Mouse (Mus musculus): ENCODE measurements around the gene Gm26920.

Gene Gm26920

DNA sequence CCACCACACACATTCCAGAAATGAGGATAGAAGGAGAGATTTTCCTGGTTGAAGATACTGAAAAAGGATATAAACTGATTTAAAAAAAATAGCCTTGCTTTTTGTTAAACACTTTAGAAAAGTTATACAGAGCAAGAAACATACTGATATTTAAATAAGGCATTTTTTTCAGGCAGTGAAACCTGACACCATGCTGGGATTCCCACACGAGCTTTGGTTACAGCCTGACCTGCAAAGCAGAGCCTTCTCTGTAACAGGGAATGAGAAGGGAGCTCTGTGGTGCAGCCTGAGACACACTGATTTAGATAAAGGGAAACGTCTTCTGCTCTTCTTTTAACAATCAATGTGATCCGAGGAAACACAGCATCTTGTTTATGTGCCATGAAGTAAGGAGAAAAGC is 36.6 kb downstream of the Gm26920 start:
- no peak for DNase-seq

DNA sequence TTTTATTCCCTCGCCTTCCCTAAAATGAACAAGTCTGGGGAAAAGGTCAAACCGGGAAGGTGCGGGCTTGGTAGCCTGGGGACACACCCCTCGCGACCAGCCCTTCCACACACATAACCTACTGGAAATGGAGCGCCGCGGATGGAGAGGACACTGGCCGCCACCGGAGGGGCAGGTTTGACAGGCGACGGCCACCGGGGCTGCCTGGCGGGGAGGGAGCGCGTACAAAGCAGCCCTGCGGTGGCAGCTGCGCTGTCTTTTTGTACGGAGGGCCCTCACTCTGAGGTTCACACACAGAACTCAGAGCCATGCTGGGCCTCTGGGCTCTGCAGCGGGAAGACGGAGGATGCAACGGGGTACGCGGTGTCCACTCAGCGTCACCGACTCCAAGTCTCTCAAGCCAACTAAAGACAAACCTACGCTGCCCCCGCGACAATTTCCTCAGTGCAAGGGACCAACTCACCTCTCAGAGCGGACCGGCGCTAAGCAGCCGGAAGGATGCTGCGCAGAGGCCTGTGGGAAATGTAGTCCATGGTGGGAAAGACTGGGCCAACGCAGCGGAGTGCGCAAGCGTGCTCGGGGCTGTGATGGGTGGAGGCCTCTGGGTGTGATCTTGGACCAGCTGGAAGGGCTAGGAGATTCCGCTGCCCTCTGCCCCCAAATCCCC is 39.2 kb downstream of the Gm26920 start, which contains the start of gene Zfp14:
Gene Zfp14, minus strand, starts transcription at position 499 of the 667 bp plus-strand sequence.
- DNase-seq = peak; percentile 93 to 97

DNA sequence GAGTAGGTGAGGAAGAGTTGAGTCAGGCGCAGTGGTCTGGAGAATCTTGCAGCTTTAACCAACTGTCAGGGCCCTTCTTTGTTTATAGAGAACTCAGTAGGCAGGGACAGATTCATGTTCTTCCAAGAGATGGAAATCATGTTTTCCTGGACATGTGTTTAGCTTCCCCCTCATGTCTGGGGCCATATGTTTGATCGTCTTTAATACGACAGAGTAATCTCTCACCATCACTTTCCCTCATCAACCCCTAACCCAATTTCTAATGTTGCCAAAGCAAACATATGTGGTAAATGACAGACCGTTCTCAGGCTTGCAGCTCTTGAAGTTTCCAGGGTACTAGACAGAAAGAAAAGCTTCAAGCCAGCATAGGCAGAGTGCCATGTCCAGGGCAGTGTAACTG is 42.1 kb downstream of the Gm26920 start:
- DNase-seq = peak; percentile 14 to 30

DNA sequence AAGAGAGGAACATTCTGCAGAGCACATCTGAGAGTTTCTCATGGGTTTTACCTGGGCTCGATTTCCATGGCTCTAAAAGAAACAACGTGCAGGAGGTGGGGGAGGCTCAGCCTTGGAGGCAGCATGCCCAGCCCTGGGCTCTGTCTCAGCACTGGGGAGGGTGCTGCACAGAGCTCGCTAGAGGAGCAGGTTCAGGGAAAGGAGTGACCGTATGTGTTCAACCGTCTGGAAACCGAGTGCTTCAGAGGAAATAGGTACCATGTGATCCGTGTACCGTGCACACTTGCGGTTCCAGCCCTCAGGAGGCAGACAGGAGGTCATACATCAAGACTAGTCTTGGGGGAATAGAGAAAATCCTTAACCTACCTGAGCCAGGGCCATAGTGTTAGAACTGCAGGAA is 45.9 kb downstream of the Gm26920 start:
- no peak for DNase-seq

DNA sequence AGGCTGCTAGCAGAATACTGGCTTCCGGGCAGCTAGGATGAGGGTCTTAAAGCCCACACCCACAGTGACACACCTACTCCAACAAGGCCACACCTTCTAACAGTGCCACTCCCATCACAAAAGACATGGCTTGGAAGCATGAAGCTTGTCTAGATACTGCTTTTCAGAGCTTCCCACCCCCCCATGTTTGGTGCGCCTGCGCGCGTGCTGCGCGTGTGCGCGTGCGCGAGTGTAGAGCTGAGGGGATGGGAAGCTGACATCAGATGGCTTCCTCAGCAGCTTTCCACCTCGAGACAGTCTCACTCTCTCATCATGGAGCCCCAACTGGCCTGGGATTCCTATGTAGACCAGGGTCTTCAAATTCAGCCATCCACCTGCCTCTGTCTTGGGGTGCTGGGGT is 55.9 kb downstream of the Gm26920 start:
- DNase-seq = no peak

DNA sequence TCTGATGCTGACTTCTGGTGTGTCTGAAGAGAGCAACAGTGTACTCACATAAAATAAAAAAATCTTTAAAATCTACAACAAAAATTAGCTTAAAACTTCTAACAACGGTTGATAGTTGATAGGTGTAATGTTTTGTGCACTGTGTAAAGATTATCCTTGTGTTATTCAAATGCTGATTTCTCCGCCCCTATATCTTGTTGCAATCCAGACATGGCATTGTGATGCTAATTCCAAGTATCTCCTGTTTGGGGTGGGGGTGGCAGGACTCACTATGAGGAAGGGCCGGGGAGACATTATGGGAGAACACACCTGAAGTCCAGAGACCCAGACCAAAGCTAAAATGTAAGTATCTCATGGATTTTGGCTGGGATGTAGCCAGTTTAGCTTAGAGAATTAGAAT is 58.8 kb downstream of the Gm26920 start:
- no peak for DNase-seq

DNA sequence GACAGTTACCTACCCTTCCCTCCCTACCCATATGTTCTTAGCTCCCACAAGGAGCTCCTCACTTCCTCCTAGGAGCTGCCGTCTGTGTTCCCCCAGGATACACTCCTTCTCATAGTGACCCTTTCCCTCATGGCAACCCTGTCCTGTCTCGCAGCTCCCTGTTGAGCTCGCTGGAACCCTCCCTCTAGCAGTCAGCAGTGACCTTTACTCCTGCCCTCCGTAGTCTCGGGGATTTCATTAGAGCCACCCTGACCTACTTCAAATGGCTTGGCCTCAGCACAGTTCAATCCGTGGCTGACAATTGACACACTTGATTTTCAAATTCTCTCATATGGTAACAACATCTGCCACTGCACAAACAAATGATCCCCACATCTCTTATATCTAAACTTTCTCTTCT is 59.5 kb downstream of the Gm26920 start:
- DNase-seq = no peak

DNA sequence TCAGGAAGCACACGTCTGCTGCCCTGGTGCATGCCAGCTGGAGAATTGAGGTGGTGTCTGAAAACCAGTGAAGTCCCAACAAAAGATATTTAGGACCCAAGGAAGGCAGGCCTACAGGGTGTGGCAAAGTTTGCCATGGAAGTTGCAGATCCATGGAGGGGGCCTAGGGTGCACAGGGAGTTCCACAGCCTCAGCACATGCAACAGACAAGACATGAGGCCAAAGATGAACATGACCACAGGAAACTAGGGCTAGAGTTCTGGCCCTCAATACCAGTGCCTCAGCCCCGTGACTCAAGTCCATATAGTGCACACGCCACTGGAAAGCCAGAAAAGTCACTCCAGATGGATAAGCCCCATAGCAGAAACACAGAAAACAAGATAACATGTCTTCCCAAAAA is 61.6 kb downstream of the Gm26920 start:
- no peak for DNase-seq

DNA sequence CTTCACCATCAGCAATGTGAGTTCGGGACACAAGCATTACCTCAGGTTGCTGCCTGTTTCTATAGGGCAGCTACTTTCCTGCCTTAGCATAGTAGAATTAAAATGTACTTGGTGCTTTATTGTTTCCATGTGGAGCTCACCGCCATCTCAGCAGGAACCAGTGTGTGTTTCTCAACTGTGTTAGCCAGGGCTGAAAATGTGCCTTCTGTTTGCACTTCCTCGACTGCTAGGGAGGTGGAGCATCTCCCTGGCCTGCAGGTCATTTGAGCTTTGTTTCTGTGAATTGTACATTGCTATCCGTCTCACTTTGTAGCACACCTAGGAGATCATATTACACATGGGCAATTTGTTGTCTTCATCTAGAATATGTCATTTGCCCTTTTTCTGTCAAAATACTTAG is 62.9 kb downstream of the Gm26920 start:
- no peak for DNase-seq

DNA sequence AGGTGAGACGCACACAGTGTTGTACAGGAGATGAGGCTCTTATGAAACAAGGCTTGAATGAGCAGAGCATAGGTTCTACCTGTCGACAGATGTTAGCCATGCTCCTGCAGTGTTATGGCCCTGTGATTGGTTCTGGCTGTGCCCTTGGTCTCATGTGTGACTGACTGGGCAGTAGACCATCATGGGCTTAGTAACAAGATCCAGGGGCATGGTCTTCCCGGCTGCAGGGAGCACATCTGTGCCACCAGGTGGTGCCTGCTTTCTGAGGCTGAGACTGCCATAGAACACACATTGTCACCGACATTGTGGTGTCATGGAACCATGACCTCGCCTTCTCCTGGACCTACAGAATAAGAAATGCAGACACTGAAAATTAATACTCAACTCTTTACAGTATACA is 64.9 kb downstream of the Gm26920 start:
- DNase-seq = no peak

DNA sequence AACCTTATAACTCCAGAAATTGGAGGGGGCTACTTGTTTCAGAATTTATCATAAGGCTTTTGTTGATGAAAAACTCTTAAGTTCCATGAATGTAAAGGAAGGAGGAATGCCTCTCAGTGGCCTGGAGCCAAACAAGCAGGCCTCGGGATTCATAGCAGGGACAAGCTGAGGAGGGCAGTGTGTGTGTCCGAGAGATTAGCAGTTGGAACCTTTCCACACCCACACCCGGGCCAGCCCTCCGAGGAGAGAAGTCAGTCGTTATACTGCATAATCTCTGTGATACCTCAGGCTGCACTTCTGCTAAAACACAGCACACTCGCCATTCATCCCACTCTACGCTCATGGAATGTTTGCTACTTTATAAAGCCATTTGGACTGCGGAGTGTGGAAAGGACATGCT is 66.4 kb downstream of the Gm26920 start:
- no peak for DNase-seq

DNA sequence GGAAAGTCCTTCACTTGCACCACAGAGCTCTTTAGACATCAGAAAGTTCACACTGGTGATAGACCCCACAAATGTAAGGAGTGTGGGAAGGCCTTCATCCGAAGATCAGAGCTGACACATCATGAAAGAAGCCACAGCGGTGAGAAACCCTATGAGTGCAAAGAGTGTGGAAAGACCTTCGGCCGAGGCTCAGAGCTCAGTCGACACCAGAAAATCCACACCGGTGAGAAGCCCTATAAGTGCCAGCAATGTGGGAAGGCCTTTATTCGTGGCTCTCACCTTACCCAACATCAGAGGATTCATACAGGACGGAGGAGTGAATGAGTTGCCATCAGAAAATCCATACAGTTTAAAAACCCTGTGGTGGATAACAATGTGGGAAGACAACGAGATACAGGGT is 66.9 kb downstream of the Gm26920 start:
- DNase-seq = no peak

DNA sequence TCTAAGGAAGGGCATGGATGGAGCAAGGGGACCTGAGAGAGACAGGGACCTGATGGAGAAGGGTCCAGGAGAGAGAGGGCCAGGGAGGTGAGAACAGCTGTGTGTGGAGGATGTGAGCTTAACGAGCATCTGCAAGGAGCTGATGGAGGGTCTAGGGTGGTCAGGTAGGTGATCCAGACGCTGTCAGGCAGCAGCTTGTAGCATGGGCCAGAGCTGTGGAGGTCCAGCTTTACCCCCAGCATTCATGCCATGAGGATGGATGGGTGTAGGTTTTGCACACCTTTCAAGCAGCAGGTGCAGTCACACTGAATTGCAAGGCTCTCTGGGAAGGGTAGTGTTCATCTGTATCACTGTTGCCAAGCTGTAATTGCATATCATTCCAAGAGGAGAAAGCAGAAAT is 70.7 kb downstream of the Gm26920 start:
- no peak for DNase-seq

DNA sequence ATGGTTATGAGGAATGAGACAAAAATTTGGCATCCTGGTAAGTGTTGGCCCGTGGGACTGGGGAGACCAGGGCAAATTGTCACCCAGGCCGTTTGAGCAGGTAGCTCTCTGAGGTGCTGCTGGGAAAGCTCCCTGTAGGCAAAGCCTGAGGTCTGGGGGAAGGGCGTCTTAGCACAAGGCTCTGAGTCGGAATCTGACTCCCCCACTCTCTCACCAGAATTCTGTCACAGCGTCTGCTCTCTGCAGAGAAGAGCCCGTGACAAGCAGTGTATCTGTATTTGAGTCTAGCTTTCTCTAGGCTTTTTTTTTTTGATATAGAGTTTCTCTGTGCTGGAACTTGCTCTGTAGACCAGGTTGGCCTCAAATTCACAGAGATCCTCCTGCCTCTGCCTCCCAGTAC is 73.0 kb downstream of the Gm26920 start:
- no peak for DNase-seq

DNA sequence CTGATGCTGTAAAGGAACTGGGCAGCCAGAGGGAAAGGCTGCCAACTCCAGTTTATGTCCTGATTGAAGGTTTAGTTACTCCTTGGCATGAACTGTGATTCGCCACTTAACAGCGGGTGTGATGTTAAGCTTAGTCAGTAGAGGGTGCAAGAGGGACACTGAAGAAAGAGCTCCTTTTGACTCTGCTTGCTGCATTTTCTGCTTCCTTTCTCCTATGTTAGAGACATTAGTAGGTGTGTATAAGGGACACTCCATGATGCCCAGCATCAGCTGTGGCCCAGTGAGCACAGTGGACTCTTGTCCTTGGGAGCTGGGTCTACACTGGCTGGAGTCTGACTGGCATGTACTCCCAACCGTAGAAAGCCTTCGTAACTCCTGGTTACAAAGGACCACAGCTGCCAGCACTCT is 77.2 kb downstream of the Gm26920 start:
- DNase-seq = peak; percentile 76 to 81

DNA sequence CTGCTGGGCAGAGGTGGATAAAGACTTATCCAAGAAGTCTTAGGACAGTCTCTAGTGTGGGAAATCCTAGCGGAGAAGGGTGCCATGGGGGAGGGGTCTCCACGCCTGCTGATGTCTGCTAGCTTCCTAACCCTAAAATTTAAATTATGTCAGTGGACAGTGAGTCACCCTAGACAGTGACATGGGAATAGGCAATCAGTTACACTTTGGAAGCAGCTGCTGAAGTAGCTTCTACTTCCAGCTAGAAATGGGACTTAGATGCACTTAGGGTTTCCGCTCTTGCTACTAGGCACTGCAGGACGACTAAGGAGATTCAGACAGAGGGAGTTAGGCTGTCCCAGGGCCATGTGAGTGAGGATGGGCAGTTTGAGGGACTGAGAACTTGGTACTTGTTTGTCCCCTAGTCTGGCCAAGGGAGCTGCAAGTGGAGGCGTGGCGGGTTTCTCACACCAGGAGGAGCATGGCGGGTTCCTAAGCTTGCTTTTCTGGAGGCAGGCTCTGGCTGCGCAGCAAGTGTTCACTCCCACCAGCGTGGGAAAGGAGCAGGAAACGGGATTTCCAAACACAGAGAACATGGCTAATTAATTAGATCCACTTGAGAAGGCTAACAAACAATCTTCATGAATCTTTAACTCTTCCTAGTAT is 79.5 kb downstream of the Gm26920 start:
- no peak for DNase-seq

DNA sequence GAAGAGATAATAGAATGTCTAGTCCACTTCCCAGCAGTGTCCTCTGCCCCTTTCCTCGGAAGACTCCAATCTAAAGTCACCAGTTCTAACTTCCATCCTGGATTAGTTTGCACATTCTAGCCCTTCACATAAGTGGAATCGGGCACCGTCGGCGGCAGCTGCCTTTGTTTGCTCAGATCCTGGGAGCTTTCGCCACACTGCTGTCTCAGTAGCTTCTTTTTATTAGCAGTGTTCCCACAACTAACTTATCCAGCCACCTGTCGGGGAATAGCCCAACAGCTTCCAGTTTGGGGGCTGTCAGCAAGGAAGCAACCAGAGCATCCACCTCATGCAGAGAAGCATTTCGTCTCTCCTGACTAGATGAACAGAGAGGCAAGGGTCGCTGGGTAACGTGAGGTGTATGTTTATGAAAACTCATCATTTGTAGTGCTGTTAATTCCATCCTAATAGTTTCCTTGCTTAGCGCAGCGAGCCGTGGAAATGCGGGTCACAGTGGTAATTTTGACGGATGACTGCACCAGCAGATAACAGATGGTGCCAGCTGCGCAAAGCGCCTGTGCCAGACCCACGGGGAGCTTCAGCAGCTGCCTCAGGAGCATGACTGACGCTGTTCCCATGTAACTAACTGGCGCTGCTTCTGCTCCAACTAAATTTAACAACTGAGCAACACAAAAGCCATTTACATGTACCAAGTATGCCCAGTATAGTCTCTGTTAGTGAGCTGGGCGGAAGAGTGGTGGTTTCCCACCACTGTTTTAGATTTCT is 80.7 kb downstream of the Gm26920 start:
- peak; percentile 79 to 80 for DNase-seq

DNA sequence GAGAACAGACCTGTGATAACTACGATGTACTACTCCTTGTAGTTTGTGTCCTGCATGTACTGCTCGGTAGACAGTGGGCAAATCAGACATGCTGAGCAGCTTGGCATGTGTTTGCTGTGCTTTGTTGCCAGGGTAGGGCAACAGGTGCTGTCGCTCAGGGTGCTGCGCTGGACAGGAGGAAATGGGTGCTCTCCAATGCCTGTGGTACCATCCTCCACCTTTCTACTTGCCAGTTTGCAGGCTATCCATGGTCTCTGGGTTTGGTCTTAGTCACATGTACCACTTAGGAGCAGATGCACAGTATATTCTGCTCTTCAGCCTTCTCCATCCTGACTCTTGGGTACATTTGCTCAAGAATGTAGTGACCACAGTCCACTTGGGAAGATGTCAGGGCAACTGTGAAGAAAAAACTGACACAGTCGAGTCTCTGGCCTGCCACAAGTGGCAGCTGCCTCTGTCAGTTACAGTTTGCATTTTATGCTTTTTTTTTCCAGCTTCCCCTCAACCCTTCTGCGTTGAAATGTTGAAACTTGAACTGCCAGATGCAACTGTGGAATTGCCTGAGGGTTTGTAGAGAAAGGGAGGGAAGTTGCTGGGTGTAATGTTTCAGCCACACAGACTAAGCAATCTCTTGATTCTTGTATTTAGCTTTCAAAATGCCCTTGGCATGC is 82.1 kb downstream of the Gm26920 start:
- peak in 1 of 2 experiments; percentile 22 for DNase-seq

DNA sequence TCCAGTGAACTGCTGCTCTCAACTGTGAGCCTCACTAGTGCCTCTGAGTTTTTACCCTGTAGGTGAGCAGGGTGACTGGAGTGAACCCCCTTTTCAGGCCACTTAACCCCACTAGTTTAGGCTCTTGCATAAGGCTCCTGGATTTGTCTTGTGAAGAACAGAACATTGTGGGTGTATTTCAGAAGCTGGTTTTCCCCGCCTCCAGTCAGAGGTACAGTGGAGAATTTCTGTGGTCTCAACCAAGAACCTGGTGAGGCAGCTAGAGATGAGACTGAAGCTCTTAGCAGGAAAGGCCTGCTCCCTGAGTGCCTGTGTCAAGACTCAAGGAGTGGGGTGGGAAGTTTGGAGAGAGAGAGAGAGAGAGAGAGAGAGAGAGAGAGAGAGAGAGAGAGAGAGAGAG is 82.6 kb downstream of the Gm26920 start:
- DNase-seq = no peak

Data from cerebellum, postnatal 10 days (tissue).